Mouse (Mus musculus): Measurements from ENCODE around the gene Ppp6r1.

The Ppp6r1 gene

GRCm38 (mm10) chr7:4659911-4660443 lies 1.2 kb upstream of the Ppp6r1 start:
- in situ Hi-C loops (cut with MboI; ENCODE audit: unreplicated experiment in 2 of 2) = loop anchor here (25.0 kb wide), 2 partner anchors 402 to 973 kb away; partner anchors contain the start of genes Mboat7 (in 2 of the 2), Tmc4 (in 2 of the 2), Tsen34 (in 2 of the 2) and U2af2 (in 1 of the 2)

DNA sequence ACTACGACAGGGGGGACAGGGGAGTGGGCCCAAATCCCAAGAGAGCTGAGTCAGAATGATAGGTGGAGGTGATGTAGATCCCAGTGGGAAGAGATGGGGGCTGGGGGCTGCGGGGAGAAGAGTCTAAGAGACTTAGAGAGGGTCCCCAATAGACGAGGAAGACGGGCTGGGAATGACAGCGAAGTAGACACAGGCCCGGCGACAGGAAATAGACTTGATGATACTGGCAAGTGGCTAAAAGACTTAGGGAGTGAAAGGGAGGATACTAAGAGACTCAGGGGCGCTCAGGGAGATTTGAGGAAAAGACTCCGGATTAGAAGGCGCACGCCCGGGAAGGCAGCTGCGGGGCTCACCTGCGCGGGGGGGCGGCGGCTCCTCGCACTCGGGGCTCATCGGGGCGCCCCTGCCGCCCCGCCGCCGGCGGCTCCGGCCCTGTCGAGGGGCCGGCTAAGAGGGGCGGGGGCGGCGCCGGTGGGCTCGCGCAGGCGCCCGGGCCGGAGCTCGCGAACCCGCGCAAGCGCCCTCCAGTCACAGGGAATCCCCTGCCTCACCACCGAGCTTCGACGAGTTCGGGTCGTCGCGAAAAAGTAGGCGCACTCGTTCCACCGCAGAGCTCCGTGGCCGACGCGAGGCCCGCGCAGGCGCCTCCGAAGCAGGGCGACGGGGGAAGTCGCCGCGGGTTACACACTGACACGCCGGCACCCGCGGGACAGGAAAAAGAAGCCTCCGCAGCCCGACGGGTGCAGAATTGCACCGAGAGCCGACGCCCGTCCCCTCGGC lies 501 bp downstream of the Ppp6r1 start:
- in situ Hi-C loops (cut with MboI; ENCODE audit: unreplicated experiment in 2 of 2) = loop anchor here (25.0 kb wide), 2 partner anchors 404 to 971 kb away; partner anchors contain the start of genes Mboat7 (in 2 of the 2), Tmc4 (in 2 of the 2), Tsen34 (in 2 of the 2) and U2af2 (in 1 of the 2)

DNA sequence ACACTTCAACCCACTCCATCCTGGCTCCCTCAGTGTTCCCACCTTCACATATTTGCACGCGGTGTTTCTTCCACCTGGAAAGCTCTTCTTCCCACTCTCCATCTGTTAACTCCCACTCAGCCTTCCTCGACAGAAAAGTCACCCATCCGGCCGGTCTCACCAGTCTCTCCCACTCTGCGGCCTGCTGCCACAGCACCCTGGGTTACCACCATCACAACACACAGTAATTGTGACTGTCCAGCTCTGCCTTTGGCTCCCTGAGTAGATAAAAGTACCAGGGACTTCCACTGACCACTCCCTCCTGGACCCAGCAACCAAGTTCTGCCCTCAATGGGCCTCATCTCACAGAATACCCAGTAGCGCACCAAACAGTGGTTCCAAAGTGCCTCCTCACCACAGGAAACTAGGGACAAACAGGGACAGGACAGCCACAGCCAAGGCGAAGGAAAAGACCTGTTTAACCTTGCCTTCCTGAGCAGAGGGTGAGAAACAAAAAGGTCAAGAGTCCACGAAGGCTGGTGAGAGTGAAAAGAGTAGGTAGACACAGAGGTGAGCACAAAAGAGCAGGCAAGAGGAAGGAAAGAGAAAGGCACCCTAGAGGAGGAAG lies 1.2 kb downstream of the Ppp6r1 start:
- in situ Hi-C loops (cut with MboI; ENCODE audit: unreplicated experiment in 2 of 2) = loop anchor here (25.0 kb wide), 2 partner anchors 405 to 970 kb away; partner anchors contain the start of genes Mboat7 (in 2 of the 2), Tmc4 (in 2 of the 2), Tsen34 (in 2 of the 2) and U2af2 (in 1 of the 2)

GRCm38 (mm10) chr7:4656818-4657217 lies 2.0 kb downstream of the Ppp6r1 start:
- in situ Hi-C loops (cut with MboI; ENCODE audit: unreplicated experiment in 2 of 2) = loop anchor here (25.0 kb wide), 2 partner anchors 405 to 970 kb away; partner anchors contain the start of genes Mboat7 (in 2 of the 2), Tmc4 (in 2 of the 2), Tsen34 (in 2 of the 2) and U2af2 (in 1 of the 2)

GRCm38 (mm10) chr7:4655916-4656315 lies 2.9 kb downstream of the Ppp6r1 start:
- in situ Hi-C loops (cut with MboI; ENCODE audit: unreplicated experiment in 2 of 2) = loop anchor here (25.0 kb wide), 2 partner anchors 406 to 969 kb away; partner anchors contain the start of genes Mboat7 (in 2 of the 2), Tmc4 (in 2 of the 2), Tsen34 (in 2 of the 2) and U2af2 (in 1 of the 2)

DNA sequence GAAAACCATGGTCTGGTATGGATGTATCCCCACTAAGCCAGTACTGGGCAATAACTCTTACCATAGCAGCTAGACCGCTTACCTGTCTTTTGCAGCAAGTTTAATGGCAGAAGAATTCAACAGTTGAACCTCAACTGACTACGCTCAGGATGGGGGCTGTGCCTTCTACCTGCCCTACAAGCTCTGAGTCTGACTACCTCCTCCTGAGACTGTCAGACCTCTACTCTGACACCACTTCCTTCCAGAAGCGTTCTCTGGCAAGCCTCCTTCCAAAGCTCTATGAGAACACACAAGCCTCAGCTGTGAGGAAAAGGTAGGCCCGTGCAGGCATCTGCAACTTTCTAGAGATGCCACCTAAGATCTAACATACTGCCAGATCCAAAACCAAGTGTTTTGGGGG lies 3.4 kb downstream of the Ppp6r1 start:
- in situ Hi-C loops (cut with MboI; ENCODE audit: unreplicated experiment in 2 of 2) = loop anchor here (25.0 kb wide), 2 partner anchors 407 to 968 kb away; partner anchors contain the start of genes Mboat7 (in 2 of the 2), Tmc4 (in 2 of the 2), Tsen34 (in 2 of the 2) and U2af2 (in 1 of the 2)

- in situ Hi-C loops (cut with MboI; ENCODE audit: unreplicated experiment in 2 of 2) = loop anchor here (25.0 kb wide), 2 partner anchors 408 to 967 kb away; partner anchors contain the start of genes Mboat7 (in 2 of the 2), Tmc4 (in 2 of the 2), Tsen34 (in 2 of the 2) and U2af2 (in 1 of the 2)
Measured at GRCm38 (mm10) chr7:4654221-4654620, 4.6 kb downstream of the Ppp6r1 start.

DNA sequence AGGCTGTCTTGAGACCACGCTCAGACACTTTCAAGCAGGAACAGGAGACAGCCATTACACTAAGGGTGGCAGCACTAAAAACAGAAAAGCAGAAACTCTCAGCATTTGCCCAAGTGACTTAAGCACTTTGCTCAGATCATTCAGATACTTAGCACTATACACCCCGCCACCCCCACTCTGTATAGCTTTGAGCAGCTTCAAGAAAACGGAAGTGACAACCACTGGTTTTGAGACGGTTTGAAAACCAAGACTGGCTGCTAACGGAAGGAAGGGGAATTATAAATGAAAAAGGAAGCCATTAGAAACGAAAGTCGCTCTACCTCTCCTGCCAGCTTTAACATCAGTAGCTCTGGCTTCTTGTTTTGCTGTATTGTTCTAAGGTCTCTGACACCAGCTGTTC lies 5.0 kb downstream of the Ppp6r1 start:
- in situ Hi-C loops (cut with MboI; ENCODE audit: unreplicated experiment in 2 of 2) = loop anchor here (25.0 kb wide), 2 partner anchors 409 to 966 kb away; partner anchors contain the start of genes Mboat7 (in 2 of the 2), Tmc4 (in 2 of the 2), Tsen34 (in 2 of the 2) and U2af2 (in 1 of the 2)

DNA sequence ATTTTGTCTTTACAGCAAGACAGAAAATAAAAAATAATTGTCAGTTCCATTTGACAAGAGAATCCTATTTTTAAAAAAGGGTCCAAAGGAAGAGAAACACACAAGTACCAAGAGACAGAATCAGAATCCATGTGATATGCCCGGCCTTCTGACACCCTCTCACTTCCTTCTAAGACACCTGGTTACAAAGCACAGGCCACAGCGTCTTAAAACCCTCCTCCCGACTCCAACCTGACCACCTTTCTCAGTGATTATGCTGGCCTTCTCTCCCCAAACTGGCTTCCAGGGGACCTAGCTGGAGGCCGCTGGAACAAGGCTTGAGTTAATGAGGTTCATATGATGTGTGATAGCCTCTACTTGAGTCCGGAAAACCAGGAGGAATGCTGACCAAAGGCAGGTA lies 5.5 kb downstream of the Ppp6r1 start:
- in situ Hi-C loops (cut with MboI; ENCODE audit: unreplicated experiment in 2 of 2) = loop anchor here (25.0 kb wide), 2 partner anchors 409 to 966 kb away; partner anchors contain the start of genes Mboat7 (in 2 of the 2), Tmc4 (in 2 of the 2), Tsen34 (in 2 of the 2) and U2af2 (in 1 of the 2)

DNA sequence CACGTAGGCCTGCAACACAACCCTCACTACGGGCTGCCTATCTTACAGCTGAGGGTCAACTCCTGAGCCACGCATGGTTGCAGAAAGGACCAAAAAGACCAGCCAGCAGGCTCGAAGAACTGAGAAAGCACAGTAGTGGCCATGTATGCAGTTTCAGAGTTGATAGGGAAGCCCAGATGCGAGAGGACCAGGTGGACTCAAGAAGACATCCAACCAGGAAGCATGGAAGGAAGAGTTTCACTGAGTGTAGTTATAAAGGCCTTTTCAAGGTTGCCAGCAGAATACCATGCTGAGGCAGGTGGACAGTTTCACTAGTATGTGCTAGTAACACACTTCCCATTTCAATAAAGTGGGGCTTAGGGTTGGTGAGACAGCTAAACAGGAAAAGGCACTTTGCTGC lies 6.1 kb downstream of the Ppp6r1 start:
- in situ Hi-C loops (cut with MboI; ENCODE audit: unreplicated experiment in 2 of 2) = loop anchor here (25.0 kb wide), 2 partner anchors 410 to 965 kb away; partner anchors contain the start of genes Mboat7 (in 2 of the 2), Tmc4 (in 2 of the 2), Tsen34 (in 2 of the 2) and U2af2 (in 1 of the 2)

GRCm38 (mm10) chr7:4651581-4651980 lies 7.2 kb downstream of the Ppp6r1 start:
- in situ Hi-C loops (cut with MboI; ENCODE audit: unreplicated experiment in 2 of 2) = loop anchor here (25.0 kb wide), 2 partner anchors 411 to 964 kb away; partner anchors contain the start of genes Mboat7 (in 2 of the 2), Tmc4 (in 2 of the 2), Tsen34 (in 2 of the 2) and U2af2 (in 1 of the 2)

DNA sequence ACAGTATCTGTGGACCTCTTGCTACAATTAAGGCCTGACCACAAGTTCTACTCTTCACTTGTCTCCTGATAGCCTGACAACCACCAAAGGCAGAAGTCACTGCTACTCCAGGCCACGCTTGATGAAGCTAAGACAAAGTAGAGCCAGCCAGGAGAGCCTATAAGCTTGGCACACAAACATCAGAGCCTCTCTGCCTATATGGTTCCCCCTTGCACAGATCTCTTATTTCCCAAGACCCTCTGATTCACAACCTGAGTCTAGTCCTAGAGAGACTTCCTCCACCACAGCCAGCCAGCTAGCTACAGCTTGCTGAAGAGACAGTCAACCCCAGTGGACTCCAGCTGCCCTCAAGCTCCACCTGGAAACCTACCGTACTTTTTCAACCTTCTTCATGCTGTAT lies 10.8 kb downstream of the Ppp6r1 start:
- in situ Hi-C loops (cut with MboI; ENCODE audit: unreplicated experiment in 2 of 2) = loop anchor here (10.0 to 25.0 kb wide), 3 partner anchors 277 to 1361 kb away; partner anchors contain the start of genes Leng8 (in 1 of the 2), Myadm (in 1 of the 2), Nat14 (in 1 of the 2) and Prkcg (in 1 of the 2)

- in situ Hi-C loops (cut with MboI; ENCODE audit: unreplicated experiment in 2 of 2) = loop anchor here (10.0 to 25.0 kb wide), 3 partner anchors 278 to 1360 kb away; partner anchors contain the start of genes Leng8 (in 1 of the 2), Myadm (in 1 of the 2), Nat14 (in 1 of the 2) and Prkcg (in 1 of the 2)
Measured at GRCm38 (mm10) chr7:4647291-4647690, 11.5 kb downstream of the Ppp6r1 start.

DNA sequence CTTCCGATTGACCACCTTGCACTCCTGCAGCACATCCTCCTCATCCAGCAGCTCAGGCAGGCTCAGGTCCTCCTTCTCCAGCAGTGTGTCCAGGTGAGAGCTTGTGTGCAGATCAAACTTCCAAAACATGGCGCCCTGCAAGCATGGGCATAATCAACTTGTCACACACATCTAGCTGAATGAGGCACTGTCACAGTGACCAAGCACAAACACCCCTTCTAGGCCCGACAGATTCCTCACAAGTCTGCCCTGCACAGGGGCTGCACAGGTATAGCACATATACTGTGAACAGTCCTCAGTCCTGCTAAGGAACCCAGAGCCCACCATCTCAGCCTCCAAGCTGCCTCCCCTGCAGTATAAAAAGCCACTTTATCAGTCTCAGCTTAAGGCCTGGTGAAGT lies 12.0 kb downstream of the Ppp6r1 start:
- in situ Hi-C loops (cut with MboI; ENCODE audit: unreplicated experiment in 2 of 2) = loop anchor here (10.0 to 25.0 kb wide), 3 partner anchors 278 to 1360 kb away; partner anchors contain the start of genes Leng8 (in 1 of the 2), Myadm (in 1 of the 2), Nat14 (in 1 of the 2) and Prkcg (in 1 of the 2)

DNA sequence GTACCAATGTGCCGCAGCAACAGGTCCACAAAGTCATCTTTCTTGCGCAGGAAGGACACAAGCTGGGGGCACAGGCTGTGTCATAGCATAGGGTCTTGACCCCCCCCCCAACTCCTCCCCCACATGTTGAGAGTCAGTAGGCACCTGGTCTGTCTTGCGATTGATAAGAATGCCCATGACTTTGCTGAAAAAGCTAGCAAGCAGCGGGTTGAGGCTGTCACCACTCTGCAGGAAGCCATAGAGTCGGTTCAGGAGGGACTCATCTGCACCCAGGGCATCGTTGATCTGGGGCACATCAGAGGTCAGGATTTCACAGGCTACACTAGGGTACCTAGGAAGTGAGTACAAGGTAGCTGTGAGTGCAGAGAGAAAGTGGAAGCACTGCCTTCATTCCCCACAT lies 15.6 kb downstream of the Ppp6r1 start:
- in situ Hi-C loops (cut with MboI; ENCODE audit: unreplicated experiment in 2 of 2) = loop anchor here (5.0 to 25.0 kb wide), 4 partner anchors 39 to 1356 kb away; partner anchors contain the start of genes Leng8 (in 1 of the 2), Myadm (in 1 of the 2), Nat14 (in 1 of the 2) and Prkcg (in 1 of the 2)

DNA sequence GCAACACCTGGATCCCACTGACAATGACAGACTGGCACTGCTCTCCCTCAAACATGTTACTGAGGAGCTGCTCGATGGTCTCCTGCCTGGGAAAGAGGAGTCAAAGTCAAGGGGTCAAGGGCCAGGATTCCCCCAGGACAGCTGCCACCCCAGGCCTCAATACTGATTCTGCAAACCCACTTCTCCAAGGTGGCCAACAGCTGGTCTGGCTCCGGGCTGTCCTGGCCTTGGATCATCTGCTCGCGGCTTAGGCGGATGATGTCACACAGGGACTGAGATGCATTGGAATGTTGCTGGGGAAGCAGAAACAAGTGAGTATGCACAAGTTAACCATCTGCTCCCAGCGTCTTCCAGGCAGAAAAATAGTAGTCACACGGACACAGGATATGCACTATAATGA lies 16.9 kb downstream of the Ppp6r1 start:
- in situ Hi-C loops (cut with MboI; ENCODE audit: unreplicated experiment in 2 of 2) = loop anchor here (5.0 to 25.0 kb wide), 4 partner anchors 40 to 1355 kb away; partner anchors contain the start of genes Leng8 (in 1 of the 2), Myadm (in 1 of the 2), Nat14 (in 1 of the 2) and Prkcg (in 1 of the 2)

DNA sequence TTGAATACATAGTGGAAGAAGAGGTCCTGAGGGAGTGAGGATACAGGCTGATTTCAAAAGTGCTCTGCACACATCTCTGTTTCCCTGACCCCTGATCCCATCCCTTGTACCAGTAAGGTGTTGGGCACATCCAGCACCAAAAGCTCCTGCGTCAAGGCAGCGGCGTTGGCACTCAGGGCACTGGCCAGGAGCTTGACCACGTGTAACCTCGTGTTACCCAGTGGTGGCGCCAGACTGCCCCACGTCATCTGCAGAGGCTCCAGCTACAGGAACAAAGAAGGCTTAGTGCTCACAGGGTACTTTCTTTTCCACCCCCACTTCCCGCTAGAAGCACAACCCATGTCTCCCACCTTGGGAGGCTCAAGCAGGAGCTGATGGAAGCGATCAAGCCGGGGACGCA lies 17.7 kb downstream of the Ppp6r1 start:
- in situ Hi-C loops (cut with MboI; ENCODE audit: unreplicated experiment in 2 of 2) = loop anchor here (5.0 to 25.0 kb wide), 4 partner anchors 41 to 1354 kb away; partner anchors contain the start of genes Leng8 (in 1 of the 2), Myadm (in 1 of the 2), Nat14 (in 1 of the 2) and Prkcg (in 1 of the 2)

- in situ Hi-C loops (cut with MboI; ENCODE audit: unreplicated experiment in 2 of 2) = loop anchor here (25.0 kb wide), 2 partner anchors 499 to 1349 kb away; partner anchors contain the start of genes Leng8 (in 1 of the 2), Myadm (in 1 of the 2) and Prkcg (in 1 of the 2)
Measured at GRCm38 (mm10) chr7:4636179-4636578, 22.6 kb downstream of the Ppp6r1 start.

Measured in v-Abl transformed pro-B cells (cell line).